Mouse (Mus musculus) skeletal muscle tissue, adult 2 months (tissue): ENCODE results near the gene Tbx22.

Source experiments
- DNase-seq: peaks from one replicate; pipeline ENCODE4 v3.0.0-alpha.2; 2012; ENCODE audit warnings: low read depth, low spot score

The Tbx22 gene

DNA sequence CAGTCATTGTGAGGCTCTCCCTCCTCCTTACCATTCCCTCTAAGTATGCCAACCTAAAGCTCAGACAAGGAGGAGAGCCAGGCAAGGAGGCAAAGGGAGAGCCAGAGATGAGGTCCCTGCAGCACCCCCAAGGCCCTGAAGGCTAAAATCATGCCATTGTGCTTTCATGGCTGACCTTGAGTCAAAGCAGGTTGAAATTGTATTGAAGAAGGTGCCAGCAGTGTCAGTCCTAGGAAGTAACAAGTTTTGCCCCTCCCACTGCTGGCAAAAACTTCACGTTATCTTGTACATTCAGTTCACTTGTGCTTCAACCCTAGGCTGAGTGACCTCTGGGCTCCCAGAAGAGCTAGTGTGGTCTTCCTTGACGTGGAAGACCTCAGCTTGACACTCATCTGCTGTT lies at the start of gene Tbx22:
TSS of gene Tbx22 (plus strand) at position 301 of the 400 bp plus-strand sequence.
- no peak for DNase-seq

DNA sequence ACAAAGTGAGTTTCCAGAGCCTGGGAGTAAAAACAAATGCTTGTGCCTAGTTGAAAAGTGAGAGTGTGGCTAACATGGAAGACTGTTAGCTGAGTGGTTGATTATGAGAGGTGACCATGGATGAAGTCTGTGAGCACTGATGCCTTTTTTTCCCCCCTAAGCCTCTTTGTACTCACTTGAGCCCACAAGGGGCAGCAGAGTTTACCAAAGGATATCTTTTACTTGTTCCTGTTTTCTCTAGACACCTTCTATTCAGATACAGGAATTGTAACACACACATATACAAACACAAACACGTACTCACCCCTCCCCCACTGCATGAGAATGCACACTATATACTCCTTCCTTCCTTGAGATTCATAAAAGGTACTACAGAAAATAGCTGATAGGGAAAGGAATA lies 913 bp downstream of the Tbx22 start:
- DNase-seq: no peak

DNA sequence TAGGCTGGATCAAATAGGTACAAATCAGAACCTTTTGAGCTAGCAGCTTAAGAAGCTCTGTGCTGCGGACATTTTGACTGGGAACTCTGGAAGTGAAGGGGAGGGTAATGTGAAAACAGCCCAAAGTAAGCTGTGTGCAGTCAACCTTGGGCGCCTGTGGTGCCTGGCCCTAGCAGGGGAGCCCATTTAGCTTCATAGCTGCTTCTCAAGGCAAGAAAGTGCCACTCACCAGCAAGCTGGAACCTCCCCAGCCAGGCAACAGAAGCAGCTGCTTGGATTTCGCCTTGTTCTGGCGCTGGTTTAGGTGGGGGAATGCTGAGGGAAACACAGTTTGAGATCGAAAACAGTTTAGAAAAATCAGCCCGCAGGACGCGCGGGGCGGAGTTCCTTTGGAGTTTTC lies 11.4 kb downstream of the Tbx22 start:
- no peak for DNase-seq

DNA sequence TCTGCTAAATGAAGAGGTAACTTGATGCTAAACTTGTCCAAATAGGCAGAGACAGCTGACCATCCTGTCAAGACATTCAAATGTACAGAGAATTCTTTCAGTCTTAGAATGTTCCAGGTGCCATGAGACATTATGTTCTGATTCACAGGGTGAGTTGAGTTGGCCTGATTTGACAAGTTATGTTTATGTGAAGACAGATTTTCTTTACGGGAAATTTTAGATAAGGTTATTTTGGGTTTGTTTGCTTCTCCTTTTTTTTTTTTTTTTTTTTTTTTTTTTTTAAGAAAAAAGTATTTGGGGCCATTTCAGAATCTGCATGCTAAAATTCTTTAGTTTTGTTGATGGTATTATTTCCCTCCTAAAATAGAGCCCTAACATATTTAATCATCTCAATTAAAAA lies 40.8 kb downstream of the Tbx22 start:
- no peak for DNase-seq

DNA sequence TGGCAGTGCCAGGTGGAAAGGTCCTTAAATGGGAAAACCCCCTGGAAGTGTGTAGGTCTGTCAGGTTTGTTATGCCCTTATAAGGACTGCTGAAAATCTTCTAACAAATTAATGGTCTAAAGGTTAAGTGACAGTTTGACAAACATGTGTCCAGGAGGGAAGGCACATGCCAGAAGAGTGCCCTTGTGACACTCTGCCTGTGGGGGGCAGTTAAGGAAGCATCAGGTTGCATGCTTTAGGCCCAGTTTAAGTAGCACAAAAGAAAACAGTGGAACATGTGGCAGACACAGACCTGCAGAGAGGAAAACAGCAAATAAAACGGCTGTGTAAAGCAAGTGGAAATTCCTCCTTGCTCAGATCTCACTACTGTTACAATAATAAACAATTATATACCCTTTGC lies 55.8 kb downstream of the Tbx22 start:
- DNase-seq: no peak
